Mouse (Mus musculus) layer of hippocampus, adult 9-11 months (tissue): ENCODE results near the gene Dll1.

ENCODE experiments used
- DNase-seq: peaks from one replicate; pipeline ENCODE4 v3.0.0; 2022

Dll1 gene

GRCm38 (mm10) chr17:15376494-15377181 lies at the start of gene Dll1:
Gene Dll1, minus strand, starts transcription at chr17:15376872.
- no peak for DNase-seq

GRCm38 (mm10) chr17:15425931-15426330 lies 49.3 kb upstream of the Dll1 start:
- DNase-seq = no peak

- peak; percentile 81 for DNase-seq
Observed at GRCm38 (mm10) chr17:15423080-15423765, 46.6 kb upstream of the Dll1 start.

- DNase-seq = no peak
Observed at GRCm38 (mm10) chr17:15422666-15423065, 46.0 kb upstream of the Dll1 start.

GRCm38 (mm10) chr17:15421446-15421845 lies 44.8 kb upstream of the Dll1 start:
- DNase-seq = no peak

- peak; percentile 32 for DNase-seq
Observed at GRCm38 (mm10) chr17:15420021-15420603, 43.4 kb upstream of the Dll1 start.

- no peak for DNase-seq
Observed at GRCm38 (mm10) chr17:15419534-15419933, 42.9 kb upstream of the Dll1 start.

- DNase-seq = no peak
Observed at GRCm38 (mm10) chr17:15416596-15417215, 40.0 kb upstream of the Dll1 start.

- DNase-seq = no peak
Observed at GRCm38 (mm10) chr17:15410861-15411260, 34.2 kb upstream of the Dll1 start.

- DNase-seq = peak; percentile 45
Observed at GRCm38 (mm10) chr17:15409261-15409660, 32.6 kb upstream of the Dll1 start.

- DNase-seq = no peak
Observed at GRCm38 (mm10) chr17:15406576-15406975, 29.9 kb upstream of the Dll1 start.

- DNase-seq = no peak
Observed at GRCm38 (mm10) chr17:15401716-15402115, 25.0 kb upstream of the Dll1 start.

- peak; percentile 97 for DNase-seq
Observed at GRCm38 (mm10) chr17:15395997-15396675, 19.5 kb upstream of the Dll1 start, which contains the start of gene Fam120b. Gene Fam120b, plus strand, starts transcription at chr17:15396202.

GRCm38 (mm10) chr17:15389356-15389755 lies 12.7 kb upstream of the Dll1 start:
- no peak for DNase-seq

- DNase-seq = no peak
Observed at GRCm38 (mm10) chr17:15388892-15389291, 12.2 kb upstream of the Dll1 start.

- DNase-seq = no peak
Observed at GRCm38 (mm10) chr17:15383360-15383759, 6.7 kb upstream of the Dll1 start.

- no peak for DNase-seq
Observed at GRCm38 (mm10) chr17:15381869-15382660, 5.4 kb upstream of the Dll1 start.

GRCm38 (mm10) chr17:15381092-15381860 lies 4.6 kb upstream of the Dll1 start:
- DNase-seq = no peak

- DNase-seq = no peak
Observed at GRCm38 (mm10) chr17:15380641-15381051, 4.0 kb upstream of the Dll1 start.

- DNase-seq = no peak
Observed at GRCm38 (mm10) chr17:15379741-15380526, 3.3 kb upstream of the Dll1 start.
